Mouse (Mus musculus): ENCODE results near the gene Faim. TPM values are rescaled to one million over a fixed set of nuclear protein-coding genes. Genes with fewer than 3 reads are reported as not detected.

Gene Faim
- polyA plus RNA-seq, 1 experiment from 2014 or later: 93.4 TPM

DNA sequence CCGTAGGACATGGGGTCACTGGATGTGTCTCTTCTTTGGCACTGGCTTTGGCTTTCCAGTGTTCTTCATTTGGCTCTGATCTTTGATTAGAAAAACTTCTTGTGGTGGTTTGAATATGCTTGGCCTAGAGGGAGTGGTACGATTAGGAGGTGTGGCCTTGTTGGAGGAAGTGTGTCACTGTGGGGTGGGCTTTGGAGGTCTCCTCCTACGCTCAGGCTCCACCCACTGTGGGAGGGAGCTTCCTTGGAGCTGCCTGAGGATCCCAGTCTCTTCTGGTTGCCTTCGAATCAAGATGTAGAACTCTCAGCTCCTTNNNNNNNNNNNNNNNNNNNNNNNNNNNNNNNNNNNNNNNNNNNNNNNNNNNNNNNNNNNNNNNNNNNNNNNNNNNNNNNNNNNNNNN, 35.6 kb downstream of the Faim start:
- Histone ChIP-seq H3K4me3 (no peak overlapping the region), H3K27me3 (replicated peaks) (no peaks in the 10 kb centered on the region), H3K9ac (no peak overlapping the region), H3K4me2 (replicated peaks) (no peak overlapping the region), H3K4me1 (no peaks in the 10 kb centered on the region), H3K36me3 (no peaks in the 10 kb centered on the region), H3K9me3 (no peaks in the 10 kb centered on the region), H3K27ac (no peak overlapping the region)
- 78% methylated on average over 4 of the region's 4 CpGs for WGBS
- no peak for ATAC-seq (ENCODE audit: low FRiP score, low read depth)

DNA sequence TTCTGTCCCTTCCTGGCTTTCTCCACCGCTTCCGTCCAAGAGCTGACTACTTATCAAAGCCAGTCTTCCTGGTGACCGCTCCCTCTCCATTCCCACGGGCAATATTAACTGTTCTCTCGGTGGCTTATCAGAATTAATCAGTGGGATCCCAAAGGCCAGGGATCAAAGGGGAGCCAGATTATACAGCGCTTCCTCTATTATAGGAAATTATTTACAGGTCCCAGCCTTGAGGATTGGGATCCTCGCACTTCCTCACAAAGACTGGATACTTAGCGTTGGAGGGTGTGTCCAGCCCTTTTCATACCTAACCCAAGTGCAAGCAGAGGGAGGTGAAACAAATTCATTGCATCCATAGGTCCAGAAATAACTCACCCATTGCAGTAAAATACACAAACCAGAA, 45.9 kb downstream of the Faim start:
- H3K27ac ChIP-seq: no peak overlapping the region
- no peak overlapping the region for H3K4me3 ChIP-seq
- WGBS: 89% methylated on average over 8 of the region's 8 CpGs
- no peak overlapping the region for H3K4me2 ChIP-seq (replicated peaks)
- no peak for ATAC-seq (ENCODE audit: low FRiP score, low read depth)
- no peak overlapping the region for H3K9ac ChIP-seq
- H3K4me1 ChIP-seq: no peaks in the 10 kb centered on the region
- 0 out of 2 replicates have a peak, but pooled peaks cover 5% of the 10 kb centered on the region for H3K36me3 ChIP-seq
- H3K27me3 ChIP-seq (replicated peaks): no peaks in the 10 kb centered on the region
- no peaks in the 10 kb centered on the region for H3K9me3 ChIP-seq

DNA sequence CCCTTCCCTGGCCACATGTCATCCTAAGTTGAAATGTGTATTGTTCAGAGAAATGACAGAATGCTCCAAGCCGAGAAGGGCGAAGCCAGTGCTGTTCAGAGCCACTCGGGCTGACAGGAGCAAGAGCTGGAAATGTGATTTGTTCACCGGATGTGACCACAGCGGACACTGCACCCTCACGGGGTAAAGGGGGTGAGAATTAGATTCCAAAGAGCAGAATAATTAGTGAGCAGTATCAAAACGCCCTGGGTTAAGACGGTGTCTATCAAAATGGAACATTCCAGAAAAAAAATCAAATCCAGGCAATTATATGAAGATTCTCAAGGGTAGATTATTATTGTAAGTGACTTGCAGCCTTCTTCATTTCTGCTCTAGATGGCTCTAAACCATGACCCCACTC, 47.9 kb downstream of the Faim start:
- Histone ChIP-seq H3K4me1 (no peaks in the 10 kb centered on the region), H3K4me2 (replicated peaks) (no peak overlapping the region), H3K9ac (no peak overlapping the region), H3K4me3 (no peak overlapping the region), H3K27me3 (replicated peaks) (no peaks in the 10 kb centered on the region), H3K9me3 (no peaks in the 10 kb centered on the region), H3K36me3 (0 out of 2 replicates have a peak, but pooled peaks cover 5% of the 10 kb centered on the region), H3K27ac (no peak overlapping the region)
- no peak for ATAC-seq (ENCODE audit: low FRiP score, low read depth)
- WGBS: 90% methylated on average over 8 of the region's 8 CpGs

DNA sequence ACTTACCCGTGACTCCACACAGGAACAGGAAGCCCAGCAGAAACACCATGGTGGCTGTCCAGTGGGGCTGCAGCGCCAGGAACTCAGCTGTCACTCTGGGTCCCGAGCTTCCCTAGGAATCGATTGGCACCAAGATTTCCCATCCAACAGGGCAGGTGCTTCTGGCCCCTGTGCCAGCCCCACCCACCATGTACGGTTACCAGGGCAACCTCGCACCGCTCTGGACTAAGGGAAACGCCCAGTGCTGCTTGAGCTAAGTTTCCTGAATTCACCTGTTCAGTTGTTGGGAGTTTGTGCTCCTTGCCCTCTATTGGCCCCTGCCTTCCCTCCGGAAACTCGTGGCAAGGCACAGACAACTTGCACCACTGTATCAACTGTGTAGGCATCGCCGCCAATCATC, 49.4 kb downstream of the Faim start, which contains the start of gene Gm1123:
Gene Gm1123 (minus strand): TSS at position 141 of the 400 bp plus-strand sequence.
- H3K4me2 ChIP-seq (replicated peaks): no peak within 1 kb of the TSS
- 88% methylated on average over 12 of the region's 12 CpGs for WGBS
- no peaks in the 10 kb centered on the region for H3K27me3 ChIP-seq (replicated peaks)
- ATAC-seq (ENCODE audit: low FRiP score, low read depth): no peak
- H3K9me3 ChIP-seq: no peaks in the 10 kb centered on the region
- H3K9ac ChIP-seq: no peak within 1 kb of the TSS
- H3K4me3 ChIP-seq: no peak within 1 kb of the TSS
- H3K4me1 ChIP-seq: no peaks in the 10 kb centered on the region
- H3K27ac ChIP-seq: no peak within 1 kb of the TSS
- peaks cover 12% of the 10 kb centered on the region for H3K36me3 ChIP-seq

DNA sequence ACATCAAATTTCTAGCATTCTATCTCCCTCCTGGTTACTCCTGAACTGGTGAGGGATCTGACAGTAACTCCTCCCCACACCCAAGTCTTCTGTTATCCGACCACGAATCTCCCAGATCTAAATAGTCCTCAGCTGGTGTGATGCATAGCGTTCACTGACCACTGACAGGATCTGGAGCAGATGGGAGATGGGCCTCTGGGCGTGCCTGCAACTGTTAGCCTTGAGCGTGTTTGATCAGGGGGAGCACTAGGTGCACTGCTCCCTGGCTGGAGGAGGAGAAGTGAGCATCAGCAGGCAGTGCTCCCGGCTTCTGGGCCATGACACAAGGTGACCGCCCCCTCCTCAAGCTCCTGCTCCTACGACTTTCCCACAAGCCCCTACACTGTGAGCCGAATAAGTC, 55.8 kb downstream of the Faim start:
- H3K4me3 ChIP-seq: no peak overlapping the region
- no peaks in the 10 kb centered on the region for H3K9me3 ChIP-seq
- no peak overlapping the region for H3K4me2 ChIP-seq (replicated peaks)
- H3K4me1 ChIP-seq: no peaks in the 10 kb centered on the region
- no peak overlapping the region for H3K9ac ChIP-seq
- H3K36me3 ChIP-seq: peaks cover 26% of the 10 kb centered on the region
- no peak for ATAC-seq (ENCODE audit: low FRiP score, low read depth)
- no peaks in the 10 kb centered on the region for H3K27me3 ChIP-seq (replicated peaks)
- WGBS: 88% methylated on average over 9 of the region's 9 CpGs
- no peak overlapping the region for H3K27ac ChIP-seq

DNA sequence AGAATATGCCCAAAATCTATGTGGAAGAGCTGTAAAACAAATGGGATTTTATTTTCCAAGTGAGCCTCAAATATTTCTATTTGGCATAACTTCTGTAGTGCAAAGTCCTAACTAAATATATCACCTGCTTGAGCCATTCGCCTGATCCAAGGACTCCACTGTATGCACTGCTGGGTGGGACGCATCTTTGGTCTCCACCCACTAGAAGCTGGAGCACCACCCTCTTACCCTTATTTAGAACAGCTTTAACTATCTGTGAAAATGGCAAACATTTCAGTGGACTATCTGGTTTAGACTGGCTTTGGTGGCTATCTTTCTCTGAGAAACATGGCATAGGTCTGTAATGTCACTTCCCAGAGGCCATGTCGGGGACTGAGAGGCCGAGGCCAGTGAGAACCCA, 56.5 kb downstream of the Faim start:
- Histone ChIP-seq H3K4me1 (no peaks in the 10 kb centered on the region), H3K9me3 (no peaks in the 10 kb centered on the region), H3K27ac (no peak overlapping the region), H3K9ac (no peak overlapping the region), H3K4me3 (no peak overlapping the region), H3K36me3 (peaks cover 26% of the 10 kb centered on the region), H3K4me2 (replicated peaks) (no peak overlapping the region), H3K27me3 (replicated peaks) (no peaks in the 10 kb centered on the region)
- no peak for ATAC-seq (ENCODE audit: low FRiP score, low read depth)
- WGBS: 91% methylated on average over 4 of the region's 4 CpGs

DNA sequence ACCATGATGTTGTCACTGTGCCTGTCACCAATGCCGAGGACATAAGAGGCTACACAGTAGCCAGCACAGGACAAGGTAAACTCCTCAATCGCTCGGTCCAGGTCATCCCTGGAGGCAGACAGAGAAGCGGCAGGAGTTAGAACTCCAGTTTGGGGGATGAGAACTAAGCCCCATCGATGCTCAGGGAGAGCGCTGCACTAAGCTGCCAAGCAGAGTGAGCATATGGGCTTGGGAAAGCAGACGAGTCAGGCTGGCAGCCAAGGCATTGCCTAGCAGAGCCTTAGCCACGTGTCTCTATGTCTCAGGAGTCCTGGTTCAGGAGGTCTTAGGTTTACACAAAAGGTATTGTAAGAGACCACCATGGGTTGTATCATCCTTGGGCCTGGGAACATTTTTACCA, 58.6 kb downstream of the Faim start:
- Histone ChIP-seq H3K27ac (no peak overlapping the region), H3K36me3 (peaks cover 20% of the 10 kb centered on the region), H3K27me3 (replicated peaks) (no peaks in the 10 kb centered on the region), H3K4me3 (no peak overlapping the region), H3K9me3 (no peaks in the 10 kb centered on the region), H3K4me2 (replicated peaks) (no peak overlapping the region), H3K4me1 (no peaks in the 10 kb centered on the region), H3K9ac (no peak overlapping the region)
- WGBS: 93% methylated on average over 8 of the region's 8 CpGs
- no peak for ATAC-seq (ENCODE audit: low FRiP score, low read depth)

DNA sequence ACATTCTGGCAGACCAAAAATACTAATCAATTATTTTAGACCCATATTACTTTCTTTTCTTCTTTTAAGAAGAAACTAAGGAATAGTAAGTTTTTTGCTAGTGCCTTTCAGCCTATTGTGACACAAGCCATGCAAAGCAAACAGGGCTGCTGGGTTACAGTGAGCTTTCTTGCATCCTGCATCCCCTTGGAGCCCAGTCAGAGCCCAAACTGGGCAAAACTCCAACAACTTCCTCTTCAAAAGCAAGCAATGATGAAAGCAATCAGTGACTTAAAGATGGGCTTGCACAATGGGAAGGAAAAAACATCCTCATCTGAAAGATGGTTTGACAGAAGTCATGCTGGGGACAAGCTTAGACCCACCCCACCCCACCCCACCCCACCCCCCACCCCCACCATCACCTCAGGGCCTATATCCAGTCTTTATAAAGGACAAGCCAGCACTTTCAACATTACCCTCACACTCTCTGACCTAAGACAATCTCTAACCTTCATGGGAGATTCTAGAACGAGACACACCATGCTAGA, 62.6 kb downstream of the Faim start:
- Histone ChIP-seq H3K4me2 (replicated peaks) (no peak overlapping the region), H3K9ac (no peak overlapping the region), H3K4me1 (no peaks in the 10 kb centered on the region), H3K4me3 (no peak overlapping the region), H3K27me3 (replicated peaks) (no peaks in the 10 kb centered on the region), H3K9me3 (no peaks in the 10 kb centered on the region), H3K27ac (no peak overlapping the region), H3K36me3 (peaks cover 15% of the 10 kb centered on the region)
- ATAC-seq (ENCODE audit: low FRiP score, low read depth): no peak
- WGBS: 82% methylated on average over 1 of the region's 1 CpGs

DNA sequence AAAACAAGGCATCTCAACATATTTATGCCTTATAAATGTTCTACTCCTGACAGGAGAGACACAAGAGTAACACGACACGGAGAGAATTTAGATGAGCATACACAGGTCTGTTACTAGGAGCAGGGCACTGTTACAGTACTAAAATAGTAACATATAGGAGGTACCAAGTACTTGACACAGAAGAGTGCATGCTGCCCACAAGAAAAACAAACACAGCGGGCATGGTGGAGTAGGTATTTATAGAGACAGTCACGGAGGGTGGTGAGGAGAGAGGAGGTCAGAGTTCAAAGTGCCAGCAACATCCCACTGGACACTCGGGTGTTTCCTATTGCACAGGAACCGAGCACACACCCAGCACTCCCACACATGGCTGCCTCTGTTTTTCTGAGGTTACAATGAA, 63.6 kb downstream of the Faim start:
- H3K4me1 ChIP-seq: no peaks in the 10 kb centered on the region
- WGBS: 78% methylated on average over 6 of the region's 6 CpGs

More for the DNA sequence above, 63.6 kb downstream of the Faim start:
- Histone ChIP-seq H3K36me3 (peaks cover 10% of the 10 kb centered on the region), H3K27me3 (replicated peaks) (no peaks in the 10 kb centered on the region), H3K4me3 (no peak overlapping the region), H3K27ac (no peak overlapping the region), H3K9me3 (no peaks in the 10 kb centered on the region), H3K4me2 (replicated peaks) (no peak overlapping the region), H3K9ac (no peak overlapping the region)
- no peak for ATAC-seq (ENCODE audit: low FRiP score, low read depth)

Other genes with a start within 250 kb of the Faim start
- not detected in 2 replicates for gene Prr23a1, start 143.9 kb upstream of the Faim start, polyA plus RNA-seq (2016; fragmentation: Nextera tagmentation; extraction: Ambion mirVana)
- gene Prr23a2, start 129.9 kb upstream of the Faim start, polyA plus RNA-seq (2016; fragmentation: Nextera tagmentation; extraction: Ambion mirVana): not detected in 2 replicates
- gene Prr23a3, start 121.6 kb upstream of the Faim start, polyA plus RNA-seq (2016; fragmentation: Nextera tagmentation; extraction: Ambion mirVana): 0.15 TPM in 1 of 2 replicates, not detected in the other
- not detected in 2 replicates for gene 7420426K07Rik, start 83.3 kb upstream of the Faim start, polyA plus RNA-seq (2016; fragmentation: Nextera tagmentation; extraction: Ambion mirVana)
- gene Foxl2, start 31.1 kb upstream of the Faim start, polyA plus RNA-seq (2016; fragmentation: Nextera tagmentation; extraction: Ambion mirVana): 0.73 and 1.2 TPM in 2 replicates
- not detected in 2 replicates for gene Gm1123, start 49.3 kb downstream of the Faim start, polyA plus RNA-seq (2016; fragmentation: Nextera tagmentation; extraction: Ambion mirVana)
- gene Pik3cb, start 154.2 kb downstream of the Faim start, polyA plus RNA-seq (2016; fragmentation: Nextera tagmentation; extraction: Ambion mirVana): 2.3 TPM in 2 replicates